Mouse (Mus musculus) adrenal gland, adult 2 months (tissue): Measurements from ENCODE around the gene Osbpl9. TPM values are rescaled to one million over a fixed set of nuclear protein-coding genes. Genes with fewer than 3 reads are reported as not detected.

ENCODE experiments used
- DNase-seq: peaks from one replicate; pipeline ENCODE4 v3.0.0; 2021
- microRNA-seq, 2 experiments: library from miRNA; unstranded; fragments of <30 nt; microRNA quantifications; one replicate each; pipeline ENCODE4 v1.2.0; 2021
- polyA plus RNA-seq: library from polyadenylated mRNA; depleted of rRNA; stranded (reverse); fragments of >200 nt; gene quantifications from 2 replicates; pipeline ENCODE4 v1.2.3, GENCODE M21; 2012; rRNA removed
- total RNA-seq, 2 experiments: library from RNA; stranded (reverse); gene quantifications; 2 replicates each; pipeline ENCODE4 v1.2.3; 2021

Gene Osbpl9
- total and polyA plus RNA-seq, 3 experiments = 68.5 to 168 (median 112) TPM

DNA sequence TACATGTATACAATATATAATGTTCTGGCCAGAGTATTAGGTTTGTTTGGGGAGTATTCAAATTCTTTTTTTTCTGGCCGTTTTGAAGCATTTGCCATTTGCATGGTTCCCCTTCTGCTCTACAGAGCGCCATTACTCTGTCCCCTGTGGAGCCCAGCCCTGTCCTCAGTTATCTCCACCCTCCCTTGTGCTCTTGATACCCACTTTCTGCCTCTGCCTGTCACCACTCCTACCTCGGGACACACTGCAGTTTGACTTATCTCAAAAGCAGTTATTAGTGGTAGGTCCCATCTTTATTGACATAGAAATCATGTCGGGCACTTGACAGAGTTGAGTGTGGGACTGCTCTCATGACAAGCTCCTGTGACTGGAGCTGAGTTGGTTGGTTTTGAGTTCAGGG, 159.3 kb downstream of the Osbpl9 start:
- no peak for DNase-seq

DNA sequence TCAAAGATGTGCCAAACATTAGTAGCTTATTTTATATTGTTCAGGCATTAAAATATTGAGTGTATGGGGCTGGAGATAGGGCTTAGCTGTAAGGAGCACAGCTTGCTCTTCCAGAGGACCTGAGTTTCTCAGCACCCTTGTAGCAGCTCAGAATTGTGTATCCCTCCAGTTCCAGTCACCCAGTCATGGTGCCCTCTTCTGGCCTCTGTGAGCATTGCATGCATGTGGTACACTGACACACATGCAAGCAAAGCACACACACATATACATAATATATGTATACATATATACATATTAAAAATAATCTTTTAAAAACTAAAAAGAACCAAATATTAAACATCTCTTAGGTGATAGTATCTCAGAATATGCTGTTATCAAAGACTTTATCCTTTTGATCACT, 165.7 kb downstream of the Osbpl9 start:
- DNase-seq = peak; percentile 59

DNA sequence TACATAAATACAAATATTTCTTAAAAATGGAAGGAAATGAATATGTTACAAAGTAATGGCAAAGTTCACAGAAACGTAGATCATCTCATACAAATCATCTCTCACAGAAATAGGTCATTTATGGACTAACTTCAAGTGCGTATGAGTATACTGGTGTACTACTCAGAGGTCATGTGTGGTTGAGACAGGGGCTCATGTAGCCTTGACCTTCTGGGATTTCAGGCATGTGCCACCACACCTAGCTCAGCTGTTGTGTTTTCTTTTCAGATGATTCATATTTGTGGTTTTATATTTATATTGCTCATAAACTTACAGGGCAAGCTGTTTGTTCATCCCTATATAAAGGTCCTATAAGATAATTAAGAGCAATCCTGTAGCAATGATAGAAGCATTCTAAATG, 171.8 kb downstream of the Osbpl9 start:
- peak; percentile 52 for DNase-seq

DNA sequence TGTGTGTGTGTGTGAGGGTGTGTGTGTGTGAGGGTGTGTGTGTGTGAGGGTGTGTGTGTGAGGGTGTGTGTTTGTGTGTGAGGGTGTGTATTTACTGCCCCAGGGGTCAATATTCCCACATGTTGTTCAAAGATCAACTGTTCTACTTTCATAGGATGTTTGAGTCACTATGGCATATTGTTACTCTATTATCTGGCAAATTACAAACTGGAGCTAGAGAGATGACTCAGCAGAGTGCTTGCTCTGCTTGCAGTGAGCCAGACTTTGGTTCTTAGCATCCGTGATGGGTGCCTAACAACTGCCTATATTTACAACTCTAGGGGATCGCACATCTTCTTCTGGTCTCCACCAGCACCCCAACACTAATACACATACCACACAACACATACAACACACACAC, 172.2 kb downstream of the Osbpl9 start:
- peak; percentile 32 for DNase-seq

DNA sequence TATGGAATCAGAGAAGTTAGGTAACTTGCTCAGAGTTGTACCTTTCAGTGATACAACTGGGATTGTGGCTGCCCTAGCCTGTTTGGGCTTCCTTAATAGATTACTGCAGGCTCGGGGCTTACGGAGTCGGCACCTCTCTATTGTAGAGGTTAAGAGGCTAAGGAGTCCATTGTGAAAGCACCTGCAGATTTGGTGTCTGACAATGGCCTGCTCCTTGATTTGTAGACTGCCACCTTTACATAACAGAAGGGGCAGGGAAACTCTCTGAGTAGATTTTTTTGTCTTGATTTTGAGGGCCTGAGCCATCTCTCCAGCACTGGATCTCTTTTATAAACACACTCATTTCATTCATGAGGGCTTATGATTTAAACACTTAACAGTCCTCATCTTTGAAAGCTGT, 175.5 kb downstream of the Osbpl9 start:
- no peak for DNase-seq

DNA sequence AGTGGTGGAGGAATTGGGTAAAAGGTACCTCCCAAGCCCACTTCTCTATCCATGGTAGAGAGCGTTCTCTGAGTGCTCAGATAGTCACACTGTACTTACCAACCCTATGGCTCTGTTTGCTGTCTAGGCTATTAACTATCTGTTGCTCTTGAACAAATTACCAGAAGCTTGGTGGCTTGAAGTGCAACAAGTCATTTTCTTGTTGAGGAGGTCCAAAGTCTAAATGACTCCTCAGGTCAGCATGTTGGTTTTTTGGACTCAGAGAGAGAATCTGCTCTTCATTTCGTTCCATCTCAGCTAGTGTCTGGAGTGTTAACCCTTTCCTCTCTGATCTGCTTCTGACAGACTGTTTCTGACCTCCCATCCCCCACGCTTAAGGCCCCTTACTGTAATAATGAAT, 177.0 kb downstream of the Osbpl9 start:
- DNase-seq = no peak

DNA sequence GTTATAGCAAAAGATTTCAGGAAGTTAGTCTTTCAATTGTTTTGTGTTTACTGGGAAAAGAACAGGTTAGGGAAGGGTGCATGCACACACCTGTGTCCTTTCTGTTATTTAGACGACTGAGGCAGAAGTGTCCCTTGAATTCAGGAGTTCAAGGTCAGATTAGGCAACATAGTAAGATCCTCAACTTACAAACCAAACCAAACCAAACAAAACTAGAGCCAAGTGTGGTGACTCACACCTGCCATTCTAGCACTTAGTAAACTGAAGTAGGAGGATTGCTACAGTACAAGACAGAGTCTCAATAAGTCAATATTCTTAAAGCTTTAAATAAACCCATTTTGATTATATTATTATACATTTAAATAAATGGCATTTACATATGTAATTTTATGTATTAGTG, 180.1 kb downstream of the Osbpl9 start:
- DNase-seq = peak; percentile 68

DNA sequence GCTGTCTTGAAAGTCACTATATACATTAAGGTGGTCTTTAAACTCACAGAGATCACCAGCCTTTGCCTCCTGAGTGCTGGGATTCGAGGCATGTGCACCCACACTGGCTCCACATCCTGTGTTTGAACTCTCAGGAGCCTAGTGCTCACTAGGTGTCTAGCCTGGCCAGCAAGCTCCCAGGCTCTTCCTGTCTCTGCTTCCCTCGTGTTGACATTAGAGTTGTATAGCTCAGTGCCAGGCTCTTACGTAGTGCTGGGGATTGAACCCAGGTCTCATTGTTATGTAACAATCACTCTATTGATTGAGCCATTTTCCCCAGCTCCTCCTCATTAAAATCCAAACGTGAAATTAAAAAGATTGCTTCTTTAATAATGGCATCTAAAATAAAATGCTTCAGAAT, 182.8 kb downstream of the Osbpl9 start:
- DNase-seq = no peak

DNA sequence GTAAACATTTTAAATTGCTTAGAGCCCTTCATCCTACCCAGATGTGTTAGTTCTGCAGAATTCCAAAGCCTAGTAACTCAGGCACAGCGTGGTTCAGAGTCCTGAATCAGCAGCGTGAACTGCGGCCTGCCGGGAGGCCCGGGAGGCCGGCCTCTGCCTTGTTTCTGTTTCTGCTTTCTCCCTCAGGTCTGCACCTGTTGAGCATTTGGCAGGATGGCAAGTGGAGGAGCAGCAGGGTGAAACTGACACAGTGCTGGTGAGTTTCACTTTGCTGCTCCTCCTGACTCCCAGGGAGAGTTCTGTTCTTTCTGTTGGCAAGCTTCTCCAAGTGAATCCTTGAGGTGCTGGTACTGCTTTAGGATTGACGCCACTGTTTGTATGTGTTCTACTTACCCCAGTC, 184.6 kb downstream of the Osbpl9 start:
- no peak for DNase-seq

DNA sequence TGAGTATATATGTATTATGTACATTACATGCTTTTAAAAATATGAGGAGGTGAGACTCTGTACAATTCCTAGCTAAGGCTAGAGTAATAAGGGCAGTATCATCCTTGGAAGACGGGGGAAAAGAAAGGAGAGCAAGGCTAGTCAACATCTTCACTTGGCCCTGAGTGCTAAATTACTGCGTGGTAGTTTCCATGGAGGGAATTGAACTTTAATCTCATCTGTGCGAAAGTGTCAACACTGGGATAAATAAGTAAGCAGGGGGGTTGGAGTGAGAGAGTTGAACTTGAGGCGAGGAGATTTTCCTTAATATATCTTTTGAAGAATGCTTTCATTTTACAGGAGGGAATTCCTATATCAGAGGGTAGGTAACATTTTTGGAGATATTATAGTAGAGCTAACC, 188.0 kb downstream of the Osbpl9 start:
- no peak for DNase-seq

Small RNAs within 50 kb of the gene (microRNA-seq; reads per million reads assigned to microRNA genes)
- 0 reads per million in 2 experiments for gene Mir761

Other genes with a start within 250 kb of the Osbpl9 start
- gene Nrd1, start 201.6 kb downstream of the Osbpl9 start, total RNA-seq = 100 to 1,000 TPM; 116 to 192 TPM
- 8.8 and 8.9 TPM in 2 replicates for gene Nrd1, start 201.6 kb downstream of the Osbpl9 start, polyA plus RNA-seq
- gene Calr4, start 32.2 kb upstream of the Osbpl9 start, total RNA-seq = 1 to 10 TPM in 1 of 2 experiments, under 1 TPM in 1; 0.24 to 1.5 TPM
- not detected in 2 replicates for gene Calr4, start 32.2 kb upstream of the Osbpl9 start, polyA plus RNA-seq
- 10 to 100 TPM; 76.6 to 77.6 TPM for gene Eps15, start 78.0 kb upstream of the Osbpl9 start, total RNA-seq
- gene Eps15, start 78.0 kb upstream of the Osbpl9 start, polyA plus RNA-seq = 3.3 and 3.4 TPM in 2 replicates
- 1 to 10 TPM; 3.4 to 8.7 TPM for gene Ttc39a, start 204.4 kb upstream of the Osbpl9 start, total RNA-seq
- 8.6 and 8.8 TPM in 2 replicates for gene Ttc39a, start 204.4 kb upstream of the Osbpl9 start, polyA plus RNA-seq